Mouse (Mus musculus): ENCODE measurements at regions not wholly inside any gene's neighbourhood (a gene's known extent, or its start where the extent isn't known, plus 50 kb on each side); places are given as distances from the start of the nearest gene placed in this dataset.

DNA sequence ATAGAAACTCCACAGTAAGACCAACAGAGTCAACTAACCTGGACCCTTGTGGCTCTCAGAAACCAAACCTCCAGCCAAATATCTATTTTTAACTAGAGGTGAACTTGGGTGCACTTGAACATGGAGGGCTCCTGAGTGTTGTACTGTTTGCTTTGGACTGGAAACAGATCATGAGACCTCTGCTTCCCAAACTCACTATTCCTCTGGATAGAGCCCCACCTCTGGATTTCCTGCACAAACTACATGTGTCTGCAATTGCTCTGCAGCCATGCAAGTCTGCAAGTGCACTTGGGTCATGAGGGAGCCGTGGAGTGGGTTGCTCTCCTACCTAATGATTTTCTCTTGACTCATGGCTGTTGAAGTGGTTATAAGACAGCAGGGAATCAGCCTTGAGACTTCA lies 759.9 kb upstream of the Fam160b2 start:
- no peak for TF ChIP-seq CTCF (IDR thresholded peaks at IDR 0.05; ENCODE audit: insufficient read depth, low read length)
- TF ChIP-seq POLR2A (IDR thresholded peaks at IDR 0.05; ENCODE audit: borderline replicate concordance, extremely low read depth, low read depth, low read length) = no peak
